Mouse (Mus musculus) heart, postnatal 25 days (tissue): ENCODE results near the gene Dst. TPM values are rescaled to one million over a fixed set of nuclear protein-coding genes. Genes with fewer than 3 reads are reported as not detected.
"Not testable (repeated sequence)": the region's sequence is repeated elsewhere in the genome, so short reads cannot be mapped to it uniquely, and the experiment has no call there.

Experiments
- DNase-seq: peaks from one replicate; pipeline ENCODE4 v3.0.0; 2022; ENCODE audit warnings: low spot score
- intact Hi-C: fragments of 180-260 bp; cut with DNase I; formaldehyde crosslinking; loops from one replicate; pipeline ENCODE4 v1.15.1; 2025
- total RNA-seq, 2 experiments: library from RNA; stranded (reverse); gene quantifications; 2 replicates each; pipeline ENCODE4 v1.2.3; 2021

The Dst gene
- total RNA-seq, 2 experiments from 2014 or later, result 338 to 369 TPM

- intact Hi-C loops, result loop anchor here (5.0 kb wide), 1 partner anchor 37 kb away; no protein-coding TSS in a partner anchor
- no peak for DNase-seq
Measured at GRCm38 (mm10) chr1:34043836-34044550, 136.0 kb downstream of the Dst start.

- intact Hi-C loops, result loop anchor here (5.0 kb wide), 1 partner anchor 37 kb away; no protein-coding TSS in a partner anchor
- DNase-seq, result no peak
Measured at GRCm38 (mm10) chr1:34044675-34045074, 136.7 kb downstream of the Dst start.

- intact Hi-C loops, result no loop called here
- DNase-seq, result no peak
Measured at GRCm38 (mm10) chr1:34047285-34047684, 139.3 kb downstream of the Dst start.

- intact Hi-C loops, result loop anchor here (5.0 kb wide), 1 partner anchor 39 kb away; no protein-coding TSS in a partner anchor
Measured at GRCm38 (mm10) chr1:34051251-34051650, 143.2 kb downstream of the Dst start.

DNA sequence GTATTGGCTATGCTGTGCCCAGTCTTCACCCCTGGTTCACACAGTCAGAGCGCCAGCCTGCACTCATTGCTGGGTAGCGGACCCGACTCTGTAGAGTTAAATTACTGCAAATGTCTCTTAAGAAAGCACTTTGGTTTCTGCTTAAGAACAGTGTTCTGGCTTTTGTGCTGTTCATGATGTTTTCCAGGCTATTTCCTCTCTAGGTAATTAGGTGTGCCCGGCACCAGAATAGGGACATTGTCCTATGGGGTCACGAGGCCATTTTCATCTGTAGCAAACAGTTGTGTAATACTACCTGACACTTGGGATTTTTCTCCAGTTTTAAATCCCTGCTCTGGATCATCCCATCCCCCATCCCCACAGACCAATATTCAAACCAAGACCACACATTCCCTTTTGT lies 144.4 kb downstream of the Dst start:
- no peak for DNase-seq
- intact Hi-C loops, result loop anchor here (5.0 kb wide), 1 partner anchor 40 kb away; no protein-coding TSS in a partner anchor

More at GRCm38 (mm10) chr1:34051251-34051650, 143.2 kb downstream of the Dst start:
- no peak for DNase-seq

- intact Hi-C loops, result loop anchor here (5.0 kb wide), 1 partner anchor 43 kb away; no protein-coding TSS in a partner anchor
- no peak for DNase-seq
Measured at GRCm38 (mm10) chr1:34054970-34055369, 146.9 kb downstream of the Dst start.

- intact Hi-C loops, result no loop called here
- DNase-seq, result no peak
Measured at GRCm38 (mm10) chr1:34056658-34057057, 148.6 kb downstream of the Dst start.

DNA sequence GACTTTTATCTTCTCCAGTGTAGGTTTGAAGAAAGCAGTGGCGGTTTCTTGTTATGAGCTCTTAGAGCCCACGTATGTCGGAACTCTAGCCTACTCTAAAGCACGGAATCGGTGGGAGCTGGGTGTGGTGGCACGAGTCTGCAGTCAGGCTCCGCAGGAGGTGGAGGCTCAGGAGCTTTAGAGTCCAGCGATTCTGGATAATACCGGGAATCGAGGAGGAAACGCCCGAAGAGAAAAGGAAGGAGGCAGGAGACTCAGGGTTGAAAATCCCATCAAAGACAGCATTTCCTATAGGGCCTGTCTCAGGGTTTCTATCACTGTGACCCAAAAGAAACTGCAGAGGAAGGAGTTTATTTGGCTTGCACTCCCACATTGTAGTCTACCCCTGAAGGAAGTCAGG lies 151.2 kb downstream of the Dst start:
- no peak for DNase-seq
- intact Hi-C loops, result no loop called here

GRCm38 (mm10) chr1:34060446-34060845 lies 152.4 kb downstream of the Dst start:
- intact Hi-C loops, result loop anchor here (2.0 to 10.0 kb wide), 5 partner anchors 42 to 156 kb away; partner anchors contain the start of genes Bend6 and Dst
- peak; percentile 49 for DNase-seq

DNA sequence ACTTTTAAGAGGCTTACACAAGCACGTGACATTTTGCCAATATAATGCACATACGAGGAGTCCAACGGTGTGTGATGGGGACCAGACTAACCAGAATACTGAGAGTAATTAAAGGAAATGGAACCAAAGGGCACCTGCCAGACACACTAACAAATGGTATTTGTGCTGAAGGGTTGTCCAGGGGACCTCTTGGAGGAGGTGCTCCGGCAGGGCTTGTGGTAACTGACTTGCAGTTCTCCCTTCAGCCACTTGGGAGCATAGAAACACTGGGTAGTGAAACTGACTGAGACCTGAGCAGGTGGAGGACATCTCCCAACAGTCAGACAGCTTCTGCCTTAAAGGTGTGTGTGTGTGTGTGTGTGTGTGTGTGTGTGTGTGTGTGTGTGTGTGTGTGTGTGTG lies 153.1 kb downstream of the Dst start:
- peak; percentile 38 for DNase-seq
- intact Hi-C loops, result loop anchor here (2.0 to 10.0 kb wide), 5 partner anchors 41 to 156 kb away; partner anchors contain the start of genes Bend6 and Dst

GRCm38 (mm10) chr1:34061860-34062259 lies 153.8 kb downstream of the Dst start:
- no peak for DNase-seq
- intact Hi-C loops, result loop anchor here (2.0 to 10.0 kb wide), 5 partner anchors 40 to 157 kb away; partner anchors contain the start of genes Bend6 and Dst

DNA sequence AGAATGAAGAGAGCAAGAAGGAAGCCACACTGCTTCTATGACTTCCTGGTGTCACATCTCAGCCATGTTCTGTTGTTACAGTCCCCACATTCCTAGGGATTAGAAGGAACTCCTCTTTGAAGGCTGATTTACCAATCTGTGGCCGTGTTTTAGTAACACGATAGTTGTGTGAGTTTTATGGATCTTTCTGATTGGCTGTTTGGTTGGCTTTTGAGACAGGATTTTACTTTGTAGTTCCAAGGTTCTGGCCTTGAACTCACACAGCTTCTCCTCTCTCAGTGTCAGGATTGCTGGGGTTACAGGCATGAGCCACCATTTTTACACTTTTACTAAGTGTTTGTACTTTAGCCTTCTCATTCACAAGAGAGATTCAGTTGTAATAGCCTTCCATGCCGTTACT lies 155.9 kb downstream of the Dst start:
- intact Hi-C loops, result loop anchor here (5.0 to 10.0 kb wide), 3 partner anchors 38 to 159 kb away; partner anchors contain the start of genes Bend6 and Dst

DNA sequence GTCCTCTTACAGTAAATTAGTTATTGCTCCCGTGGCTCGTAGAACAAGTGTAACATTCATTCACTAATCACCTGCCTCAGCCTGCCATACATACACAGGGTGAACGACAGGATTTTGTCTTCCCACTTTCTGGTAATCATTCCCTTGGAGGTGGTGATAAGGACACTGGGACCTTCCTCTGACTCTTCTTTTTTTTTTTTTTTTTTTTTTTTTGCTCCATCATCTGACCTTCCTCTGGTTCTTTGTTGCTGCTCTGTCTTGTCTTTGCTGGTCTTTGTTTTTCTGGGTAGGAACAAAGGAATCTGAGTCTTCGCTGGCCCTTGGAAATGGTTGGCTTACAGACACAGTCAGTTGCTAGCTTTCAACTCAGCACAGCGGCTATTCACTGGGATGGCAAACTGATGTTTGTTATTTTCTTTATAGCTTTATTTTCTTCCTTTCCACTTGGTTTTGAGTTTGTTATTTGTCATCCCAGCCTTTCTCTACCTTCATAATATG lies 157.6 kb downstream of the Dst start:
- intact Hi-C loops, result loop anchor here (10.0 kb wide), 1 partner anchor 161 kb away; the partner anchor contains the start of genes Bend6 and Dst
- DNase-seq, result no peak

More for the DNA sequence above, 155.9 kb downstream of the Dst start:
- DNase-seq, result no peak

- intact Hi-C loops, result loop anchor here (10.0 kb wide), 1 partner anchor 162 kb away; the partner anchor contains the start of genes Bend6 and Dst
- DNase-seq, result not testable (repeated sequence)
Measured at GRCm38 (mm10) chr1:34066401-34066800, 158.4 kb downstream of the Dst start.

DNA sequence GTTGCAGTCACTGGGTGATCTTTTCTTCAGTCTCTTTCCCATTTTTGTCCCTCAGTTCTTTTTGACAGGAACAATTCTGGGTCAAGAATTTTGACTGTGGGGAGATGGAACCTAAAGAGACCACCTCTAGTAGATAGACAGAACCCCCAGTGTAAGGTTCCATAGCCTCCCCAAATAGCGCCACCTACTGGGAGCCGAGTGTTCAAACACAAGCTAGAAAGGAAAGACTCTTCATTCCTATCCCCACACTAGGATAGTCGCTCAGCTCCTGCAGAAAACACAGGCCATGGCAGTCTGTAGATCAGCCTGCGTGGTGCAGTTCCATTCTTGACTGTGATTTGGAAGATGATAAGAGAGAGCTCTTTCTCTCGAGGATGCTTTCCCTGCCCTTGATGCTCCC lies 160.3 kb downstream of the Dst start:
- intact Hi-C loops, result loop anchor here (10.0 kb wide), 1 partner anchor 164 kb away; the partner anchor contains the start of genes Bend6 and Dst
- DNase-seq, result no peak

DNA sequence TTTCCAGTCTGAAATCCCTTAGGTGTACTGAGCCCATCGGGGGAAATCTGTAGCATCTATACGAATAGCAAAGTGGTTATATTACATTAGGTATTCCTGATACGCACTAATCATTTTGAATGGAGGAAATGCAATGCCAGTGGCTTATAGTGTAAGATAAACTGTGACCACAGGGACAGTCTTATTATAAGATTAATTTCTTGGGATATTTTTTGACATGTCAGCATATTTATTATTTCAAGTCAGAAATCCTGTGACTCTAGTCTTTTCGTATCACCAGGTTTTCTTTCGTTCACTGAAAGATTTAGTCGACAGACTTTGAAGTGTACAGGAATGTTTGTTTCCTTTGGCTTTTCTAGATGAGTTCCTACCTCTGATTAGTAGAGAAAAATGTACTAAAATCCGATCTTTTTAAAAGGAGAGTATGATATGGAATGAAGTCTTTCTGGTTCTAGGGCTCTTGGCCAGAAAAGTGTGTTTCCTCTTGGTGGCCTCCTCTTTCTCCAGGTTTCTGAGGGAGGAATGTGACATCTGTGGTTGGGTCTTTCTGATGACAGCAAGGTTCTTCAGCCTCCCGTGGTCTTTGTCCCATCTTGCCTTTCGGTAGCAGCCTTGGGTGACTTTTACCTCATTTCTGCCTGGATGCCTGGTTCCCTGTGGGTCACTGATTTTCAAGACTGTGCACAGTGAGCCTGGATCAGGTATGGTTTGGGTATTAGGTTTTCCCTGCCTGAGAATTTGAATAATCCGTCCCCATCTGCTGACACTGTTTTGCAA lies 161.7 kb downstream of the Dst start:
- intact Hi-C loops, result loop anchor here (10.0 kb wide), 1 partner anchor 165 kb away; the partner anchor contains the start of genes Bend6 and Dst

DNA sequence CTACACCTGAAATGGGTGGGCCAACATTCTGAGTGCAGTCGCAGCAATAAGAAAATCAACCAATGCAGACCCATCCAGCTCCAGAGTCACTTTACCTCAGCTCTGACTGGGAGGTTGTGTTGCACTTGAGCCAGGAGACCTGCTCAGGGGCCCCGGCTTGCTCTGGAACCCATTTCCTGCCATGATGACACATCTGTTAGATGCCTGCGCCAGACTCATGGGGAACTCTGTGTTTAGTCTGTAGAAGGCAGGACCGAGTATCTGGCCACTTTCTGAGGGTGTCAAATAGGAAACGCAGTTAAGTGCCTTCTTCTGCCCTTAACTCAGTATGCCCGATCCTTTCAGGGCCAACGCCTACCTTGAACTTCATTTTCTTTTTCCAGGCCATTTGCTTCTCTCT lies 162.4 kb downstream of the Dst start:
- intact Hi-C loops, result no loop called here
- no peak for DNase-seq

More for the DNA sequence above, 161.7 kb downstream of the Dst start:
- DNase-seq, result no peak

DNA sequence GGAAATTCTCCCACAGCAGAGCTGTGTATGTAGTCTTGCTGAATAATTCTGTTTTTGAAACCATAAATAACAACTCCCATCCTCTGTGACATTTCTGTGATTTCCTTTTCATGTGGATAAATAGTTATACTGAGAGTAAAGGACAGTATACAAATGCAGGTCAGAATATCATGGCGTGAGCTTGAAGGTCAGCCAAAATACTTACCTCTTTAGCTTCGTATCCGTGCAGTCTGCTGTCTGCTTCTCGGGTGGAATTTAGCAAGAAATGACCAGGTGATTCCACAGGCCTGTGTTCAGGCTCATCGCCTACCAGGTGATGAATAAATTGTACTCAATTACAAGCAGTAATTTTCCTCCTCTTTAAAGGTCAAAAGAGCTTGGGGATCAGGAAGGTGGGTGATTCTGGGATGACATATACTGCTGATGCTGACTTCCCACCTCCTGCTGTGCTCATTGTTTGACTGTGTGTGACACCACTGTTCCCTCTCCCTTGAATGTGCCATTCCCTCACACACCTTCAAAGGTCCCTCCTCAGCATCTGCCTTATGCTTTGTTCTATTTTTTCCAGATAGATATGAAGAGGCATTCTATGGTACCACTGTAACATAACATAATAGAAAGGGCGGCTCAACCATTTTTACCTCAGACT lies 163.1 kb downstream of the Dst start:
- intact Hi-C loops, result no loop called here
- no peak for DNase-seq

DNA sequence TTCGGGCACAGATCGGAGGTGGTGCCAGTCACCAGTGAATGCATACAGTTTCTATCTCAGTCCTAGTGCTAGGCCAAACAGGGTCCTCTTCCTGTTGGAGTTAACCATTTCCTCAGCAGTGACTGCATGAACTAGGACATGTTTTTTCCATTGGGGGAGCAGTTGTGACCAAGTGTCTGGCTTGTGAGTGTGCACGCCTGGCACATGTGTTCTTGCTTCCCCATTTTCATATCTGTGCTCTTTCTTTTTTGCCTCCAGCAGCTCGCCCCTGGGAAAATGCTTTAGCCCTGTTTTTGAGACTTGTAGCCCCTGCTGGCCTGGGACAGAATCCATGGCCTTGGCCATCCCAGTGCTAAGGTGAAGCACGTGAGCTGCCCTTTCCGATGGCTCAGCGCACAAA lies 164.2 kb downstream of the Dst start:
- intact Hi-C loops, result loop anchor here (1.0 kb wide), 1 partner anchor 17 kb away; no protein-coding TSS in a partner anchor
- no peak for DNase-seq
